Mouse (Mus musculus): Measurements from ENCODE around the gene Odf3b. TPM values are rescaled to one million over a fixed set of nuclear protein-coding genes. Genes with fewer than 3 reads are reported as not detected.

The Odf3b gene
- polyA plus RNA-seq, 1 experiment, result 106 TPM

DNA sequence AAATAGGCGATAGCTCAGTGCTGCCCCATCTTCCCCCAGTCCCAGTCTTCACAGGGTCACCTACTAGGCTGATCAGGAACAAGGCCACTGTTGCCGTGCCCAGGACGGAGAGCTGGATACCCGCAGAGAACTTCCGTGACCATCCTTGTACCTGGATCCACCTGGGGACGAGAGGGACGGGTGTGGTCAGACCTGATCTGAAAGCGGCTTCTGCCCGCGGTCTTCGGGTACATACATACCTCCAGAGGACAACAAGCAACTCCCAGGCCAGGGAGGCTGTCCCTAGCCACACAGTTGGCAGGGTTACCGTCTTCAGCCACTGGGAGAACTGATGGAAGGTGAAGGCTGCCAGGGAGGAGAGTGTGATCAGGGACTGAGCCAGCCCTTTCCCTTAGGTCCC, 26.3 kb downstream of the Odf3b start:
- WGBS, result 96% methylated on average over 12 of the region's 12 CpGs
- TF ChIP-seq POLR2A (IDR thresholded peaks at IDR 0.05; ENCODE audit: borderline replicate concordance, extremely low read depth, low read depth, low read length) (no peak), CTCF (IDR thresholded peaks at IDR 0.05; ENCODE audit: insufficient read depth, low read length) (no peak)
- DNase-seq, result no peak
- Histone ChIP-seq H3K4me1 (ENCODE audit: control insufficient read depth, insufficient read depth, low read length) (peaks cover 5% of the 10 kb centered on the region), H3K4me3 (replicated peaks; ENCODE audit: extremely low read depth, low read depth, low read length) (no peak overlapping the region)

- Histone ChIP-seq H3K4me1 (ENCODE audit: control insufficient read depth, insufficient read depth, low read length) (peaks cover 5% of the 10 kb centered on the region), H3K4me3 (replicated peaks; ENCODE audit: extremely low read depth, low read depth, low read length) (no peak overlapping the region)
- TF ChIP-seq CTCF (IDR thresholded peaks at IDR 0.05; ENCODE audit: insufficient read depth, low read length) (no peak), POLR2A (IDR thresholded peaks at IDR 0.05; ENCODE audit: borderline replicate concordance, extremely low read depth, low read depth, low read length) (no peak)
- DNase-seq, result no peak
- 96% methylated on average over 14 of the region's 14 CpGs for WGBS
Measured at GRCm38 (mm10) chr15:89352054-89352453, 27.0 kb downstream of the Odf3b start.

DNA sequence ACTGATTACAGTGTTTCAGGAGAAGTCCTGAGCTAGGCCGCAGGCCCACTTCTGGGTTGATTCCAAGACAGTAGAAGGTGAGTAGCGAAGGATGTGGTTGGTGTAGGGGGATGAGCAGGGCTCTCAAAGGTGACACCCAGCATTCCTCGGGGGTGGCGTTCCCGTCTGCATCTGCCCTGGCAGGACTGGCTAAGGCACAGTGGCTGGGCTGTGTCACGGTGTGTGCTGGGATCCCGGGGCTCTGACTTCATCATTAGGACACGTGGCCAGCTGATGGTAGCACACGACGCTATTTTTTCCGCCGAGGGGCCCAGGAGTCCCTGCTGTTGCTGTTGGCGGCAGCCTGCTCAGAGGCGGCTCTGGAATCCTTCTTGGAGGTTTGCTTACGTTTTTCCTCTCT, 27.8 kb downstream of the Odf3b start:
- DNase-seq, result no peak
- WGBS, result 86% methylated on average over 15 of the region's 15 CpGs
- no peak for TF ChIP-seq CTCF (IDR thresholded peaks at IDR 0.05; ENCODE audit: insufficient read depth, low read length)
- Histone ChIP-seq H3K4me1 (ENCODE audit: control insufficient read depth, insufficient read depth, low read length) (peaks cover 5% of the 10 kb centered on the region), H3K4me3 (replicated peaks; ENCODE audit: extremely low read depth, low read depth, low read length) (no peak overlapping the region)

DNA sequence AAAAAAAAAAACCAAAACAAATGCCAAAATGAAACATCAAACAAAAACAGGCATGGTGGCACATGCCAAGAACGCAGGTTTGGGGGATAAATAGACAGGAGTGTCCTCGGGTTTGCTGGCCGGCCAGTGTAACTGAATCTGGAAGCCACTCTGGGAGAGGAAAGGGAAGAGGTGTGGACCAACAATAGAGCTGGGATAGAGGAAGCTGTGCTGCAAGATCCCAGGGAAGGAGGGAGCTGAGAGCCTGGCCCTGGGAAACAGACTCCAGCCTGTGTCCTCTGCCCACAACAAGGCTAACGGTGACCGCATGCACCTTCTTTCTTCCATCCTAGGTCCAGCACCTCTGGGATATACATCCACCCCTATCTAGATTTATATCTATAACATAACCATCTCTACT, 28.6 kb downstream of the Odf3b start:
- 57% methylated on average over 5 of the region's 5 CpGs for WGBS
- peaks cover 5% of the 10 kb centered on the region; the same call in 1 of the 2 replicates for H3K4me1 ChIP-seq (ENCODE audit: control insufficient read depth, insufficient read depth, low read length)

DNA sequence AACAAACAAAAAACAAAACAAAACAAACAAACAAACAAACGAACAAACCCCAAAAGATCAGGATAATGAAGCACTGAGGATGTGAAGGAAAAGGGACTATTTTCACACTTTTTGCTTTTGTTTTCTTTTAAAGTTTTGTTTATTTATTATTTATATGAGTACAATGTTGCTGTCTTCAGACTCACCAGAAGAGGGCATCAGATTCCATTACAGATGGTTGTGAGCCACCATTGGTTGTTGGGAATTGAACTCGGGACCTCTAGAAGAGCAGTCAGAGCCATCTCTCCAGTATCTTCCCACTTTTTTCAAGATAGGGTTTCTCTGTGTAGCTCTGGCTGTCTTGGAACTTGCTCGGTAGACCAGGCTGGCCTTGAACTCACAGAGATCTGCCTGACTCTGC, 35.8 kb downstream of the Odf3b start:
- no peak overlapping the region for H3K4me3 ChIP-seq (replicated peaks; ENCODE audit: extremely low read depth, low read depth, low read length)
- 74% methylated on average over 3 of the region's 3 CpGs for WGBS
- TF ChIP-seq POLR2A (IDR thresholded peaks at IDR 0.05; ENCODE audit: borderline replicate concordance, extremely low read depth, low read depth, low read length) (no peak), CTCF (IDR thresholded peaks at IDR 0.05; ENCODE audit: insufficient read depth, low read length) (no peak)

More for the DNA sequence above, 28.6 kb downstream of the Odf3b start:
- DNase-seq, result no peak
- no peak overlapping the region for H3K4me3 ChIP-seq (replicated peaks; ENCODE audit: extremely low read depth, low read depth, low read length)
- no peak for TF ChIP-seq CTCF (IDR thresholded peaks at IDR 0.05; ENCODE audit: insufficient read depth, low read length)
- peak; percentile 17; the same call in 1 of the 2 replicates for TF ChIP-seq POLR2A (IDR thresholded peaks at IDR 0.05; ENCODE audit: borderline replicate concordance, extremely low read depth, low read depth, low read length)

DNA sequence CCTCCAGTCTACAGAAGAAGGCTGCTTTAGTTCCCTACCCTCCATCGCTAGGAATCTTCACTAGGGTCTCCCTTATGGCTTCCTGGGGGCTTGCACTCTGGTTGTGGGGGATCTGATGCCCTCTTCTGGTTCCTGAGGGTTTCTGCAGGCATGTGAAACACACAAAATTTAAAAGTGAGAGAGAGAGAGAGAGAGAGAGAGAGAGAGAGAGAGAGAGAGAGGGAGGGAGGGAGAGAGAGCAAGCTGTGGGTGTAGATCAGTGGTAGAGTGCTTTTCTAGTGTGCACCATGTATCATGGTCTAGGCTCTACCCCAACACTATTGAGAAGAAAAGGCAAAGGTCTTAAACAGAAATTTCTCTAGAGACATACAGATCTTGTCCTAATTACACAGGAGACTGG, 37.4 kb downstream of the Odf3b start:
- Histone ChIP-seq H3K4me1 (ENCODE audit: control insufficient read depth, insufficient read depth, low read length) (no peaks in the 10 kb centered on the region), H3K4me3 (replicated peaks; ENCODE audit: extremely low read depth, low read depth, low read length) (no peak overlapping the region)
- 48% methylated on average over 1 of the region's 1 CpGs for WGBS
- no peak for DNase-seq
- TF ChIP-seq POLR2A (IDR thresholded peaks at IDR 0.05; ENCODE audit: borderline replicate concordance, extremely low read depth, low read depth, low read length) (no peak), CTCF (IDR thresholded peaks at IDR 0.05; ENCODE audit: insufficient read depth, low read length) (no peak)

More for the DNA sequence above, 35.8 kb downstream of the Odf3b start:
- H3K4me1 ChIP-seq (ENCODE audit: control insufficient read depth, insufficient read depth, low read length), result no peaks in the 10 kb centered on the region
- no peak for DNase-seq

GRCm38 (mm10) chr15:89340136-89340535, 38.9 kb downstream of the Odf3b start:
- Histone ChIP-seq H3K4me1 (ENCODE audit: control insufficient read depth, insufficient read depth, low read length) (no peaks in the 10 kb centered on the region), H3K4me3 (replicated peaks; ENCODE audit: extremely low read depth, low read depth, low read length) (no peak overlapping the region)
- TF ChIP-seq CTCF (IDR thresholded peaks at IDR 0.05; ENCODE audit: insufficient read depth, low read length) (no peak), POLR2A (IDR thresholded peaks at IDR 0.05; ENCODE audit: borderline replicate concordance, extremely low read depth, low read depth, low read length) (no peak)
- DNase-seq, result no peak
- 62% methylated on average over 3 of the region's 3 CpGs for WGBS

DNA sequence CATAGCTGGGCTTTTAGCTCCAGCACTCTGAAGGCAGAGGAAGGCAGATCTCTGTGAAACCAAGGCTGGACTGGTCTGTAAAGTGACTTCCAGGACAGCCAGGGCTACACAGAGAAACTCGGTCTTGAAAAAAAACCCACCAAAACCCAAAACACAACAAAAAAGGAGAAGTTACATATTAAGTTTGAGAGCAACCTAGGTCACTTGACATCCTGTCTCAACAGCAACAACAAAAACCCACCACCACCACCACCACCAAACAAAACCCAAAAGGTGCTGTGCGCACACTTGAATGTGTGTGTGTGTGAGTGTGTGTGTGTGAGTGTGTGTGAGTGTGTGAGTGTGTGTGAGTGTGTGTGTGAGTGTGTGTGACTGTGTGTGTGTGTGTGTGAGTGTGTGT, 39.4 kb downstream of the Odf3b start:
- no peak overlapping the region for H3K4me3 ChIP-seq (replicated peaks; ENCODE audit: extremely low read depth, low read depth, low read length)
- no peak for TF ChIP-seq POLR2A (IDR thresholded peaks at IDR 0.05; ENCODE audit: borderline replicate concordance, extremely low read depth, low read depth, low read length)
- no peak for TF ChIP-seq CTCF (IDR thresholded peaks at IDR 0.05; ENCODE audit: insufficient read depth, low read length)
- 79% methylated on average over 2 of the region's 2 CpGs for WGBS
- no peak for DNase-seq
- no peaks in the 10 kb centered on the region for H3K4me1 ChIP-seq (ENCODE audit: control insufficient read depth, insufficient read depth, low read length)

DNA sequence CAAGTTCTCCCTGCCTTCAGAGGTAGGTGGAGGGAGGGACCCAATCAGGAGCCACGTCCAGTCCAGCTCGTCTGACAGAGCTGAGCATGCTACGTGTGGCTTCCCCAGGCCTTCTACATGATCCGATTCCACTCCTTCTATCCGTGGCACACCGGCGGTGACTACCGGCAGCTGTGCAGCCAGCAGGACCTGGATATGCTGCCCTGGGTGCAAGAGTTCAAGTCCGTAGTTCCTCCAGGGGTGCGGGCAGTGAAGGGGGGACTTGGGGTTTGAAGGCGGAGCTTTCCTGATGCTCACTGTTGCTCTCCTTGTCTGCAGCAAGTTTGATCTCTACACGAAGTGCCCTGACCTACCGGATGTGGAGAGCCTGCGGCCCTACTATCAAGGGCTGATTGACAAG, 42.7 kb downstream of the Odf3b start:
- Histone ChIP-seq H3K4me3 (replicated peaks; ENCODE audit: extremely low read depth, low read depth, low read length) (no peak overlapping the region), H3K4me1 (ENCODE audit: control insufficient read depth, insufficient read depth, low read length) (no peaks in the 10 kb centered on the region)
- no peak for DNase-seq
- TF ChIP-seq CTCF (IDR thresholded peaks at IDR 0.05; ENCODE audit: insufficient read depth, low read length) (no peak), POLR2A (IDR thresholded peaks at IDR 0.05; ENCODE audit: borderline replicate concordance, extremely low read depth, low read depth, low read length) (no peak)
- 79% methylated on average over 14 of the region's 14 CpGs for WGBS

GRCm38 (mm10) chr15:89334774-89335537, 44.1 kb downstream of the Odf3b start:
- WGBS, result 76% methylated on average over 17 of the region's 17 CpGs
- DNase-seq, result no peak
- Histone ChIP-seq H3K4me3 (replicated peaks; ENCODE audit: extremely low read depth, low read depth, low read length) (no peak overlapping the region), H3K4me1 (ENCODE audit: control insufficient read depth, insufficient read depth, low read length) (no peaks in the 10 kb centered on the region)
- TF ChIP-seq POLR2A (IDR thresholded peaks at IDR 0.05; ENCODE audit: borderline replicate concordance, extremely low read depth, low read depth, low read length), result no peak
- no peak for TF ChIP-seq CTCF (IDR thresholded peaks at IDR 0.05; ENCODE audit: insufficient read depth, low read length)
